Mouse (Mus musculus) bone marrow macrophage, adult 2 months (primary cell): ENCODE measurements around the gene Uhrf1bp1. TPM values are rescaled to one million over a fixed set of nuclear protein-coding genes. Genes with fewer than 3 reads are reported as not detected.
A peak's percentile ranks its signal among the peaks of the same experiment; 100 is the strongest.

Source experiments
- H3K27ac ChIP-seq: 2 replicates; pipeline ENCODE4 v1.5.1; 2012; ENCODE audit warnings: low read depth, low read length; ENCODE audit not compliant: insufficient read depth
- H3K4me1 ChIP-seq: 2 replicates; pipeline ENCODE4 v1.6.1; 2012; ENCODE audit warnings: low read length; ENCODE audit not compliant: control insufficient read depth, insufficient read depth
- H3K4me3 ChIP-seq: 2 replicates; pipeline ENCODE4 v1.5.1; 2012; ENCODE audit warnings: mild to moderate bottlenecking, low read length, moderate library complexity; ENCODE audit not compliant: insufficient read depth
- CTCF ChIP-seq: IDR thresholded peaks from 2 replicates; pipeline ENCODE4 v1.5.1; 2012; ENCODE audit warnings: low read depth, mild to moderate bottlenecking, low read length, moderate library complexity
- POLR2A ChIP-seq: IDR thresholded peaks from 2 replicates; pipeline ENCODE4 v1.6.1; 2012; ENCODE audit warnings: mild to moderate bottlenecking, low read depth, low read length, borderline replicate concordance
- polyA plus RNA-seq: library from polyadenylated mRNA; stranded (reverse); fragments of >200 nt; gene quantifications from 2 replicates; pipeline ENCODE4 v1.2.4, GENCODE M21; 2012; ENCODE audit not compliant: missing spikeins, insufficient read depth, insufficient read length

The Uhrf1bp1 gene
- polyA plus RNA-seq, 1 experiment, result 7.5 TPM

GRCm38 (mm10) chr17:27909622-27910500, 53.6 kb downstream of the Uhrf1bp1 start, which contains the start of gene Taf11:
Gene Taf11 (minus strand): TSS chr17:27909844.
- TF ChIP-seq CTCF (no peak), POLR2A (no peak)
- H3K4me1 ChIP-seq, result peaks cover 12% of the 10 kb centered on the region
- H3K4me3 ChIP-seq, result peak within 1 kb of the TSS; percentile 83
- H3K27ac ChIP-seq, result peak within 1 kb of the TSS; percentile 95

GRCm38 (mm10) chr17:27911371-27911770, 55.1 kb downstream of the Uhrf1bp1 start:
- TF ChIP-seq POLR2A, result no peak
- TF ChIP-seq CTCF, result no peak
- H3K27ac ChIP-seq, result peak overlapping the region; percentile 95
- peaks cover 19% of the 10 kb centered on the region for H3K4me1 ChIP-seq
- peak overlapping the region; percentile 83 for H3K4me3 ChIP-seq

- Histone ChIP-seq H3K27ac (no peak overlapping the region), H3K4me1 (peaks cover 23% of the 10 kb centered on the region), H3K4me3 (no peak overlapping the region)
- no peak for TF ChIP-seq POLR2A
- no peak for TF ChIP-seq CTCF
These were observed 58.5 kb downstream of the Uhrf1bp1 start for GRCm38 (mm10) chr17:27914742-27915141.

GRCm38 (mm10) chr17:27916366-27916765, 60.1 kb downstream of the Uhrf1bp1 start:
- Histone ChIP-seq H3K27ac (no peak overlapping the region), H3K4me3 (no peak overlapping the region), H3K4me1 (peaks cover 18% of the 10 kb centered on the region)
- TF ChIP-seq CTCF, result no peak
- TF ChIP-seq POLR2A, result no peak

GRCm38 (mm10) chr17:27920676-27921075, 64.4 kb downstream of the Uhrf1bp1 start:
- Histone ChIP-seq H3K27ac (no peak overlapping the region), H3K4me1 (peaks cover 26% of the 10 kb centered on the region), H3K4me3 (no peak overlapping the region)
- no peak for TF ChIP-seq CTCF
- no peak for TF ChIP-seq POLR2A

GRCm38 (mm10) chr17:27922174-27922712, 66.0 kb downstream of the Uhrf1bp1 start:
- peaks cover 32% of the 10 kb centered on the region for H3K4me1 ChIP-seq

GRCm38 (mm10) chr17:27925054-27925453, 68.8 kb downstream of the Uhrf1bp1 start:
- no peak for TF ChIP-seq POLR2A
- TF ChIP-seq CTCF, result no peak
- H3K4me3 ChIP-seq, result no peak overlapping the region

More at GRCm38 (mm10) chr17:27922174-27922712, 66.0 kb downstream of the Uhrf1bp1 start:
- TF ChIP-seq CTCF (no peak), POLR2A (no peak)
- Histone ChIP-seq H3K27ac (no peak overlapping the region), H3K4me3 (no peak overlapping the region)

GRCm38 (mm10) chr17:27925504-27925903, 69.3 kb downstream of the Uhrf1bp1 start:
- H3K27ac ChIP-seq, result no peak overlapping the region
- no peak overlapping the region for H3K4me3 ChIP-seq
- peaks cover 31% of the 10 kb centered on the region for H3K4me1 ChIP-seq
- TF ChIP-seq CTCF, result no peak
- no peak for TF ChIP-seq POLR2A

More at GRCm38 (mm10) chr17:27925054-27925453, 68.8 kb downstream of the Uhrf1bp1 start:
- Histone ChIP-seq H3K27ac (no peak overlapping the region), H3K4me1 (peaks cover 29% of the 10 kb centered on the region)

GRCm38 (mm10) chr17:27930291-27930690, 74.0 kb downstream of the Uhrf1bp1 start:
- TF ChIP-seq CTCF (no peak), POLR2A (no peak)
- H3K4me1 ChIP-seq, result peaks cover 53% of the 10 kb centered on the region
- no peak overlapping the region for H3K27ac ChIP-seq
- H3K4me3 ChIP-seq, result no peak overlapping the region

- Histone ChIP-seq H3K4me1 (peaks cover 55% of the 10 kb centered on the region), H3K27ac (no peak overlapping the region), H3K4me3 (no peak overlapping the region)
- TF ChIP-seq CTCF (no peak), POLR2A (no peak)
These were observed 75.6 kb downstream of the Uhrf1bp1 start for GRCm38 (mm10) chr17:27931826-27932225.
